Mouse (Mus musculus): ENCODE measurements around the gene Diras1. TPM values are rescaled to one million over a fixed set of nuclear protein-coding genes. Genes with fewer than 3 reads are reported as not detected.
"Not testable (repeated sequence)": the region's sequence is repeated elsewhere in the genome, so short reads cannot be mapped to it uniquely, and the experiment has no call there.

Diras1 gene
- polyA plus RNA-seq (2015; fragmentation: Nextera tagmentation; extraction: Ambion mirVana): 0.29 TPM in 1 of 2 replicates, not detected in the other

DNA sequence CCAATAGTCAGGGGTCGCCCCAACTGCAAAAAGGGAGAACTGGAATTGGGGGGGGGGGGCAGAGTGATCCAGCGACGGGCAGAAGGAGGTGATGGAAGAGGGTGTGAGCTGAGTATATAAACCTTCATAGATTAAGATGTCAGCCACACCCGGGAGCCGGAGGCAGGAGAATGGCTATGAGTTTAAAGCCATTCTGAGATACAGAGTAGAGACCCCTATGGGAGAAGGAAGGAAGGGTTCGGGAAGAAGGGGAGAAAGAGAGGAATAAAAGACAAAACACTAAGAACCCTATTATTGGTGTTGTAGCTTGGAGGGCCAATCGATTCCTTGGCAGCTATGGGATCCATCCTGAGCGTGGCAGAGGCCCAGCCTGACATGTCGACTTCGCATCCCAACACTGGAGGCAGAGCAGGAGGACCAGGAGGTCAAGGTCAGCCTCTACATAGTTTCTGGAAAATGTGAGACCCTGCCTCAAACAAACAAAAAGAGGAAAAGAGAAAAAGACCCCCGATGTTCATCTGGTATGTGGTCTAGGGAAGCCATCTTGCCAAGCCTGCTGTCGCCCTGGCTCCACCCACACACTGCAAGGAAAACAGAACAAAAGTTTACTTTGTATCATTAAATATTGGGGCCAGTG is at the start of gene Diras1:
Diras1 (minus strand) TSS at position 24 of the 637 bp plus-strand sequence.
- no peak within 1 kb of the TSS for H3K9ac ChIP-seq
- 0 out of 2 replicates have a peak, but pooled peaks cover under 1% of the 10 kb centered on the region for H3K36me3 ChIP-seq
- H3K9me3 ChIP-seq (replicated peaks): no peaks in the 10 kb centered on the region
- peaks cover 55% of the 10 kb centered on the region for H3K27me3 ChIP-seq
- peaks cover 11% of the 10 kb centered on the region for H3K4me1 ChIP-seq (replicated peaks)
- peak within 1 kb of the TSS; percentile 12; the same call in 1 of the 2 replicates for H3K4me3 ChIP-seq
- 47% methylated on average over 12 of the region's 12 CpGs for WGBS
- peak within 1 kb of the TSS; percentile 47 for H3K4me2 ChIP-seq
- H3K27ac ChIP-seq: no peak within 1 kb of the TSS
- no peak for ATAC-seq (replicated peaks; ENCODE audit: insufficient number of reproducible peaks, insufficient read depth, low FRiP score, low read depth)

DNA sequence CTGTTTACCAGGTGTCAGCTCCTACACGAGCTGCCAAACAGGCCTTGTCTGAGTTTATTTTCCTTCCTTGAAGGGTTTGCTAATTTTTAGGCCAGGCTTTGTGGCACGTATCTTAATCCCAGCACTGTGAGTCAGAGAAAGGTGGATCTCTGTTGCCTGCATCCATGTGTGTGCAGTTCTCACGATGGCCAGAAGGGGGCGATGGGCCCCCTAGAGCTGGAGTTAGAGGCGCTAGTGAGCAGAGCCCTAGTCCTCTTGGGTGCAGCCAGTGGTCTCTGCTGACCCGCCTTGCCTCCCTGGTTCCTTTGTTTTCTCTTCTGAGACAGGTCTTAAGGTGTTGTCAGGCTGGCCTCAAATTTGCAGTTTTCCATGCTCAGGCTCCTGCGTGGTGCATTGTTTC is 48.0 kb upstream of the Diras1 start:
- Histone ChIP-seq H3K4me3 (no peak overlapping the region), H3K9me3 (replicated peaks) (no peaks in the 10 kb centered on the region), H3K36me3 (peaks cover 23% of the 10 kb centered on the region; the same call in 1 of the 2 replicates), H3K4me1 (replicated peaks) (peaks cover 10% of the 10 kb centered on the region), H3K4me2 (no peak overlapping the region), H3K27me3 (no peaks in the 10 kb centered on the region), H3K27ac (no peak overlapping the region), H3K9ac (no peak overlapping the region)
- WGBS: 61% methylated on average over 7 of the region's 7 CpGs
- no peak for ATAC-seq (replicated peaks; ENCODE audit: insufficient number of reproducible peaks, insufficient read depth, low FRiP score, low read depth)

DNA sequence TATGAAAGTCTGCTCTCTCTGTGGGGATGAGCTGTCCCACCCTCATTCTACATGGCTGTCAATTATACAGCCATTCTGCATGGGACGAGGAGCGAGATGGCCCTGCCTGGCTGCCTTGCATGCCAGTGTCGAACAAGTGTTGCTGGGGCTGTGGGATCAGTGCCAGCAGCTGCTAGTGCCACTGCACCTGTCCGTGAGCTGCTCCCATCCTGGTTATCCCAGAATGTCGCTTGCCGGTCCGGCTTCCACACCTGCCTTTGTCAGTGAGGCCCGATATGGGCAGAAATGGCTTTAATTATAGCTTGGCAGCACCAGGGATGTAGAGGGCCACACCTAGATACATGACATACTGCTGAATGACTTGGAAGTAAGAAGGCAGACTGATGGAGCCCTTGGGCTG is 46.8 kb upstream of the Diras1 start:
- ATAC-seq (replicated peaks; ENCODE audit: insufficient number of reproducible peaks, insufficient read depth, low FRiP score, low read depth): no peak
- Histone ChIP-seq H3K9me3 (replicated peaks) (no peaks in the 10 kb centered on the region), H3K4me3 (no peak overlapping the region), H3K9ac (no peak overlapping the region), H3K27ac (no peak overlapping the region), H3K27me3 (no peaks in the 10 kb centered on the region), H3K4me2 (no peak overlapping the region), H3K4me1 (replicated peaks) (peaks cover 10% of the 10 kb centered on the region), H3K36me3 (peaks cover 12% of the 10 kb centered on the region; the same call in 1 of the 2 replicates)
- WGBS: 88% methylated on average over 8 of the region's 8 CpGs

- Histone ChIP-seq H3K9ac (peak within 1 kb of the TSS; percentile 83), H3K27me3 (no peaks in the 10 kb centered on the region), H3K27ac (peak within 1 kb of the TSS; percentile 43), H3K4me2 (peak within 1 kb of the TSS; percentile 88), H3K36me3 (peaks cover 6% of the 10 kb centered on the region; the same call in 1 of the 2 replicates), H3K4me3 (peak within 1 kb of the TSS; percentile 73), H3K9me3 (replicated peaks) (no peaks in the 10 kb centered on the region), H3K4me1 (replicated peaks) (peaks cover 10% of the 10 kb centered on the region)
- under 1% methylated on average over 35 of the region's 35 CpGs for WGBS
- ATAC-seq (replicated peaks; ENCODE audit: insufficient number of reproducible peaks, insufficient read depth, low FRiP score, low read depth): peak; percentile 93
These were observed 44.4 kb upstream of the Diras1 start, which contains the start of gene Thop1 for GRCm38 (mm10) chr10:81069836-81070235. Gene Thop1, plus strand, starts transcription at chr10:81070035.

- WGBS: 58% methylated on average over 5 of the region's 5 CpGs
These were observed 43.2 kb upstream of the Diras1 start for GRCm38 (mm10) chr10:81068706-81069105.

GRCm38 (mm10) chr10:81064519-81064918 is 39.1 kb upstream of the Diras1 start:
- H3K9ac ChIP-seq; H3K27me3 ChIP-seq; H3K36me3 ChIP-seq; ATAC-seq (replicated peaks; ENCODE audit: insufficient number of reproducible peaks, insufficient read depth, low FRiP score, low read depth); H3K27ac ChIP-seq; H3K4me3 ChIP-seq; H3K4me1 ChIP-seq (replicated peaks); H3K9me3 ChIP-seq (replicated peaks); H3K4me2 ChIP-seq: not testable (repeated sequence)
- WGBS: 85% methylated on average over 8 of the region's 8 CpGs

More at GRCm38 (mm10) chr10:81068706-81069105, 43.2 kb upstream of the Diras1 start:
- H3K9me3 ChIP-seq (replicated peaks): no peaks in the 10 kb centered on the region
- no peak overlapping the region for H3K27ac ChIP-seq
- peaks cover 6% of the 10 kb centered on the region; the same call in 1 of the 2 replicates for H3K36me3 ChIP-seq
- no peak overlapping the region for H3K4me3 ChIP-seq
- no peak for ATAC-seq (replicated peaks; ENCODE audit: insufficient number of reproducible peaks, insufficient read depth, low FRiP score, low read depth)
- H3K4me2 ChIP-seq: no peak overlapping the region
- H3K4me1 ChIP-seq (replicated peaks): peaks cover 10% of the 10 kb centered on the region
- no peaks in the 10 kb centered on the region for H3K27me3 ChIP-seq
- no peak overlapping the region for H3K9ac ChIP-seq

- Histone ChIP-seq H3K9ac (no peak overlapping the region), H3K27me3 (no peaks in the 10 kb centered on the region), H3K9me3 (replicated peaks) (no peaks in the 10 kb centered on the region), H3K4me2 (no peak overlapping the region), H3K4me3 (no peak overlapping the region), H3K36me3 (no peaks in the 10 kb centered on the region), H3K27ac (no peak overlapping the region), H3K4me1 (replicated peaks) (peaks cover 18% of the 10 kb centered on the region)
- 64% methylated on average over 4 of the region's 4 CpGs for WGBS
- ATAC-seq (replicated peaks; ENCODE audit: insufficient number of reproducible peaks, insufficient read depth, low FRiP score, low read depth): no peak
These were observed 37.2 kb upstream of the Diras1 start for GRCm38 (mm10) chr10:81062710-81063109.

DNA sequence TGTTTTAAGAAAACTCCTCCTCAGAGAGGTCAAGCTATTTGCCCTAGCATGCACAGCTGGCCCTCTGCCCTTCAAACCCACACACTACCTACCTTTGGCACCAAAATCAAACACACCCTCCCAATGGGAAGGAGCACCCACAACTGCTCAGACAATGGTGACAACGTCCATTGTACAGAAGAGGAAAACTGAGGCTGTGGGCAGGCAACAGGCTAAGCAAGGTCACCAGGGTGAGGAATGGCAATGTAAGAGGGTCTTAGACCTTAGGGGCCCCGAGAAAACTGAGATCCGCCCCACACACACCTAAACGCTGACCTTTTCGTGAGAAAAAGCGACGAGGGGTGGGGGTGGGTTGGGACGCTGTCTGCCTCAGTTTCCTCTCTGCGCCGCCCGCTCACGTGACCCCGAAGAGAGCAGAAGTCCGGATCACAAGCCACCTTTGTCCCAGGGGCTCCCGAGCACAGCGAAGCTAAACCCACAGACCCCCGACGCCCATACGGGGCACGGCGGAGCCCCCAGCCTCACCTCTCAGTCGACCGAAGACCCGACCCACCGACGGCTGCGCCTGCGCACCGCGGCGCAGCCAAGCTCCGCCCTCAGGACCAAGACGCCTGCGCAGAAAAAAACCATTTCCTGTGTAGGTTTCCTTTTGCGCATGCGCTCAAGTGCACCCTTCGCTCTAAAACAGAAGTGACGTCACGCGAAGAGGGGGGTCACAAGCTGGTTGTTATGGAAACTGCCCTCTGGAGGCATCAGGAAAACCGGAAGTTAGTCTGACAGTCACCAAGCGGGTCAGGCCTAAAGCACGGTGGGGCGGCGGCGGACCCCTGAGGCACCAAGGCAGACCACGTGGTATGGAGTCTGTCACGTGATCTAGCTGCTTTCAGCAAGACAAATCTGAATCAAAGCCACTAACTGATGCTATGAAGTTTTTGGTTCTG is 34.4 kb upstream of the Diras1 start, which contains the start of gene Sgta:
Sgta (minus strand) TSS at position 579 of the 941 bp plus-strand sequence.
- Histone ChIP-seq H3K4me3 (peak within 1 kb of the TSS; percentile 70), H3K27me3 (no peaks in the 10 kb centered on the region), H3K9me3 (replicated peaks) (no peaks in the 10 kb centered on the region), H3K4me1 (replicated peaks) (peaks cover 27% of the 10 kb centered on the region), H3K36me3 (no peaks in the 10 kb centered on the region), H3K9ac (peak within 1 kb of the TSS; percentile 83), H3K27ac (peak within 1 kb of the TSS; percentile 43), H3K4me2 (peak within 1 kb of the TSS; percentile 78)
- peak; percentile 94 for ATAC-seq (replicated peaks; ENCODE audit: insufficient number of reproducible peaks, insufficient read depth, low FRiP score, low read depth)
- WGBS: under 1% methylated on average over 48 of the region's 48 CpGs

- no peak overlapping the region for H3K9ac ChIP-seq
These were observed 33.4 kb upstream of the Diras1 start for GRCm38 (mm10) chr10:81058896-81059295.

GRCm38 (mm10) chr10:81057406-81058130 is 32.1 kb upstream of the Diras1 start:
- no peak for ATAC-seq (replicated peaks; ENCODE audit: insufficient number of reproducible peaks, insufficient read depth, low FRiP score, low read depth)
- H3K9me3 ChIP-seq (replicated peaks): no peaks in the 10 kb centered on the region
- no peak overlapping the region for H3K9ac ChIP-seq
- WGBS: 86% methylated on average over 23 of the region's 23 CpGs
- no peak overlapping the region for H3K27ac ChIP-seq
- H3K4me2 ChIP-seq: no peak overlapping the region
- no peak overlapping the region for H3K4me3 ChIP-seq
- H3K4me1 ChIP-seq (replicated peaks): peaks cover 27% of the 10 kb centered on the region
- H3K27me3 ChIP-seq: no peaks in the 10 kb centered on the region
- H3K36me3 ChIP-seq: no peaks in the 10 kb centered on the region; the same call in 1 of the 2 replicates

More at GRCm38 (mm10) chr10:81058896-81059295, 33.4 kb upstream of the Diras1 start:
- H3K27ac ChIP-seq: no peak overlapping the region
- H3K4me3 ChIP-seq: peak overlapping the region; percentile 70
- H3K4me1 ChIP-seq (replicated peaks): peaks cover 27% of the 10 kb centered on the region
- 83% methylated on average over 6 of the region's 6 CpGs for WGBS
- no peak for ATAC-seq (replicated peaks; ENCODE audit: insufficient number of reproducible peaks, insufficient read depth, low FRiP score, low read depth)
- peak overlapping the region; percentile 78 for H3K4me2 ChIP-seq
- H3K9me3 ChIP-seq (replicated peaks): no peaks in the 10 kb centered on the region
- no peaks in the 10 kb centered on the region for H3K36me3 ChIP-seq
- no peaks in the 10 kb centered on the region for H3K27me3 ChIP-seq
